Mouse (Mus musculus) urinary bladder, adult 18-20 months (tissue): ENCODE measurements around the gene H3f3a.

Source experiments
- DNase-seq, 2 experiments: peaks; one replicate each; pipeline ENCODE4 v3.0.0; 2022; ENCODE audit warnings: low spot score in 2 of 2, mixed read lengths in 2 of 2

H3f3a gene

GRCm38 (mm10) chr1:180762679-180763078, 51.1 kb downstream of the H3f3a start:
- no peak for DNase-seq

- DNase-seq = no peak
Measured at GRCm38 (mm10) chr1:180762180-180762579, 51.6 kb downstream of the H3f3a start.

- no peak for DNase-seq
Measured at GRCm38 (mm10) chr1:180757956-180758520, 55.7 kb downstream of the H3f3a start.

GRCm38 (mm10) chr1:180757252-180757955, 56.3 kb downstream of the H3f3a start:
- DNase-seq = no peak

GRCm38 (mm10) chr1:180756711-180757110, 57.0 kb downstream of the H3f3a start:
- DNase-seq = no peak

- DNase-seq = no peak
Measured at GRCm38 (mm10) chr1:180754376-180754775, 59.4 kb downstream of the H3f3a start.

- no peak for DNase-seq
Measured at GRCm38 (mm10) chr1:180752115-180752514, 61.6 kb downstream of the H3f3a start.
